Mouse (Mus musculus) gastrocnemius, postnatal 10 days (tissue): ENCODE data around the gene Nfu1. TPM values are rescaled to one million over a fixed set of nuclear protein-coding genes. Genes with fewer than 3 reads are reported as not detected.
A peak's percentile ranks its signal among the peaks of the same experiment; 100 is the strongest.

Source experiments
- DNase-seq: peaks from one replicate; pipeline ENCODE4 v3.0.0; 2021; ENCODE audit warnings: mixed read lengths
- long read RNA-seq, 2 experiments: library from polyadenylated mRNA; stranded (forward); transcript quantifications; one replicate each; pipeline ENCODE4 v2.0.0; 2021
- total RNA-seq, 2 experiments: library from RNA; stranded (reverse); gene quantifications; 2 replicates each; pipeline ENCODE4 v1.2.3; 2021

Gene Nfu1
- 10 to 100 TPM; 63.1 to 66.8 TPM for total RNA-seq
- long read RNA-seq, experiment 1, transcript Nfu1-202 (8 exons, 950 nt) = major isoform, 31 of 41 reads
- long read RNA-seq, experiment 1, partial matches to known transcripts = 1 of 41 reads
- long read RNA-seq, experiment 1, other reads (novel, unspliced or antisense) = 6 of 41 reads
- long read RNA-seq, experiment 2, transcript Nfu1-201 (8 exons, 948 nt) = minor isoform, 6 of 68 reads
- long read RNA-seq, experiment 2, transcript Nfu1-202 (8 exons, 950 nt) = major isoform, 50 of 68 reads
- long read RNA-seq, experiment 2, partial matches to known transcripts = 1 of 68 reads
- long read RNA-seq, experiment 2, other reads (novel, unspliced or antisense) = 11 of 68 reads

GRCm38 (mm10) chr6:87008887-87009286, at the start of gene Nfu1:
TSS of gene Nfu1 (plus strand) at chr6:87009236.
- no peak for DNase-seq

GRCm38 (mm10) chr6:86963987-86964685, 44.9 kb upstream of the Nfu1 start:
- DNase-seq = peak; percentile 14

- DNase-seq = no peak
Observed at GRCm38 (mm10) chr6:86967166-86967565, 41.9 kb upstream of the Nfu1 start.

GRCm38 (mm10) chr6:86973956-86974355, 35.1 kb upstream of the Nfu1 start:
- DNase-seq = no peak

GRCm38 (mm10) chr6:86978156-86978908, 30.7 kb upstream of the Nfu1 start:
- no peak for DNase-seq

GRCm38 (mm10) chr6:86978909-86979265, 30.1 kb upstream of the Nfu1 start:
- no peak for DNase-seq

GRCm38 (mm10) chr6:86981206-86981605, 27.8 kb upstream of the Nfu1 start:
- DNase-seq = no peak

- DNase-seq = no peak
Observed at GRCm38 (mm10) chr6:86985314-86986106, 23.5 kb upstream of the Nfu1 start.

GRCm38 (mm10) chr6:86989576-86989975, 19.5 kb upstream of the Nfu1 start:
- DNase-seq = no peak

- DNase-seq = no peak
Observed at GRCm38 (mm10) chr6:86991041-86991440, 18.0 kb upstream of the Nfu1 start.

GRCm38 (mm10) chr6:86992349-86992748, 16.7 kb upstream of the Nfu1 start:
- DNase-seq = no peak

GRCm38 (mm10) chr6:86994254-86994653, 14.8 kb upstream of the Nfu1 start:
- DNase-seq = no peak

GRCm38 (mm10) chr6:86996629-86997307, 12.3 kb upstream of the Nfu1 start:
- DNase-seq = peak; percentile 24

- DNase-seq = no peak
Observed at GRCm38 (mm10) chr6:86997360-86997759, 11.7 kb upstream of the Nfu1 start.

- no peak for DNase-seq
Observed at GRCm38 (mm10) chr6:87001995-87002394, 7.0 kb upstream of the Nfu1 start.

GRCm38 (mm10) chr6:87002521-87003055, 6.4 kb upstream of the Nfu1 start:
- DNase-seq = peak; percentile 89

- DNase-seq = no peak
Observed at GRCm38 (mm10) chr6:87004099-87004498, 4.9 kb upstream of the Nfu1 start.

- no peak for DNase-seq
Observed at GRCm38 (mm10) chr6:87005577-87005976, 3.5 kb upstream of the Nfu1 start.

- peak; percentile 97 for DNase-seq
Observed at GRCm38 (mm10) chr6:87009692-87010328, 774 bp downstream of the Nfu1 start.

GRCm38 (mm10) chr6:87016916-87017315, 7.9 kb downstream of the Nfu1 start:
- peak; percentile 28 for DNase-seq

- DNase-seq = no peak
Observed at GRCm38 (mm10) chr6:87018874-87019273, 9.8 kb downstream of the Nfu1 start.
